Mouse (Mus musculus) pancreas, adult 10 weeks (tissue): ENCODE measurements around the gene Ctbs. TPM values are rescaled to one million over a fixed set of nuclear protein-coding genes. Genes with fewer than 3 reads are reported as not detected.

Experiments
- polyA plus RNA-seq: library from polyadenylated mRNA; stranded (reverse); fragments of 350-450 nt; fragmentation: Illumina TruSeq; extraction: RNeasy Lipid Tissue Mini Kit (QIAGEN cat#74804); gene quantifications from one replicate; pipeline ENCODE4 v1.2.3, GENCODE M21; 2015; ENCODE audit warnings: low read depth, low replicate concordance; ENCODE audit not compliant: insufficient read depth

Gene Ctbs
- polyA plus RNA-seq = 2.1 TPM

GRCm38 (mm10) chr3:146449745-146450250, at the start of gene Ctbs:
Gene Ctbs, plus strand, starts transcription at chr3:146449795.

GRCm38 (mm10) chr3:146404311-146405201, 45.0 kb upstream of the Ctbs start, which contains the start of gene Ssx2ip:
Gene Ssx2ip, plus strand, starts transcription at chr3:146404642.

GRCm38 (mm10) chr3:146499431-146500002, 49.9 kb downstream of the Ctbs start, which contains the start of the genes Spata1 and Gng5:
Gene Spata1, minus strand, starts transcription at chr3:146499753.
Gene Gng5, plus strand, starts transcription at chr3:146499807.

Other genes with a start within 250 kb of the Ctbs start
- not detected for gene Lpar3, start 228.8 kb upstream of the Ctbs start, polyA plus RNA-seq
- gene Ssx2ip, start 45.2 kb upstream of the Ctbs start, polyA plus RNA-seq = 6.5 TPM
- 2.8 TPM for gene Spata1, start 50.0 kb downstream of the Ctbs start, polyA plus RNA-seq
- gene Gng5, start 50.0 kb downstream of the Ctbs start, polyA plus RNA-seq = 67.1 TPM
- gene Rpf1, start 71.6 kb downstream of the Ctbs start, polyA plus RNA-seq = 8.9 TPM
- 0.48 TPM for gene Uox, start 120.6 kb downstream of the Ctbs start, polyA plus RNA-seq
- gene Dnase2b, start 165.8 kb downstream of the Ctbs start, polyA plus RNA-seq = not detected
- gene 4930503B20Rik, start 201.5 kb downstream of the Ctbs start, polyA plus RNA-seq = not detected
- gene Samd13, start 235.8 kb downstream of the Ctbs start, polyA plus RNA-seq = not detected